Mouse (Mus musculus) sigmoid colon, adult 10 weeks (tissue): ENCODE data around the gene Nupl2. TPM values are rescaled to one million over a fixed set of nuclear protein-coding genes. Genes with fewer than 3 reads are reported as not detected.

Experiments used
- polyA plus RNA-seq: library from polyadenylated mRNA; stranded (reverse); fragments of 350-450 nt; fragmentation: Illumina TruSeq; extraction: RNeasy Lipid Tissue Mini Kit (QIAGEN cat#74804); gene quantifications from one replicate; pipeline ENCODE4 v1.2.3, GENCODE M21; 2014; ENCODE audit warnings: low read depth, low replicate concordance

Nupl2 gene
- polyA plus RNA-seq: 7.7 TPM

DNA sequence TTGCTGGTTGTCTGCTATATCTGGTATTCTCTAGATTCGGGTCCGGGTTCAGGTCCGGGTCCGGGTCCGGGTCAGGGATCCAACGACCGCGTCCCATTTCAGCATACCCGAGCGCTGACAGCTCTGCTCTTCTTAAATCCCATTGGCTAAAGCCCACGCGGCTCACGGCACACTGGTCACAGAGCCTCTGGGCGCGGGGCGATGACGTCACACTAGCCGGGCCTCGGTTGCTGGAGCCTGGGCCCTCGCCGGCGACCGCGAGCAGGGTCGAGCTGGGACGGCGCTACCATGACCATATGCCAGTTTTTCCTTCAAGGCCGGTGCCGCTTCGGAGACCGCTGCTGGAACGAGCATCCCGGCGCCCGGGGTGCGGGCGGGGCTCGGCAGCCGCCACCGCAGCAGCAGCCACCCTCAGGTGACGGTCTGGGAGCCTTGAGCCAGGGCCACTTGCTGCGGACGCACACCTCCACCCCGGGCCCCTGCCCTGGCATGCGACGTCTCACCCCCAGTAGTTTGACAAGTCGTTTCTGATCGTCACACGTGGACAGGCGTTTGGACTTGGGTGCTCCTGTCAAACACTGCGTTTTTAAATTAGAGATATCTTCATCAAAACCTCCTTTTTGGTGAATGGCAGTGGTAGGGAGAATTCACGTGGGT, at the start of gene Nupl2:
Nupl2 (plus strand) TSS at position 175 of the 657 bp plus-strand sequence.

Other genes with a start within 250 kb of the Nupl2 start
- 28.3 TPM for gene Fam126a, start 134.3 kb upstream of the Nupl2 start, polyA plus RNA-seq
- 67.2 TPM for gene Klhl7, start 64.4 kb upstream of the Nupl2 start, polyA plus RNA-seq
- gene Kcnh2, start 186.6 kb downstream of the Nupl2 start, polyA plus RNA-seq: 0.47 TPM
- gene Nos3, start 199.8 kb downstream of the Nupl2 start, polyA plus RNA-seq: not detected
- not detected for gene Atg9b, start 227.2 kb downstream of the Nupl2 start, polyA plus RNA-seq
- gene Abcb8, start 228.7 kb downstream of the Nupl2 start, polyA plus RNA-seq: 4.7 TPM
- not detected for gene Asic3, start 248.4 kb downstream of the Nupl2 start, polyA plus RNA-seq